Mouse (Mus musculus) liver, postnatal 0 days (tissue): ENCODE data around the gene Ero1lb. TPM values are rescaled to one million over a fixed set of nuclear protein-coding genes. Genes with fewer than 3 reads are reported as not detected.

Experiments used
- ATAC-seq: fragments of 200-750 bp; cut with Nextera tagmentation; 2 replicates; pipeline ENCODE4 v1.8.0; 2017; ENCODE audit warnings: mild to moderate bottlenecking, moderate library complexity
- DNase-seq: peaks from one replicate; pipeline ENCODE4 v3.0.0-alpha.2; 2016
- H3K27ac ChIP-seq: fragments of 300-500 bp; sonication (generic); 2 replicates; pipeline ENCODE4 v1.5.1; 2014; ENCODE audit warnings: antibody characterized with exemption, moderate library complexity, mild to moderate bottlenecking, low read depth
- H3K27me3 ChIP-seq: fragments of 300-500 bp; sonication (generic); 2 replicates; pipeline ENCODE4 v1.6.1; 2014; ENCODE audit warnings: low read length, control low read depth, mixed read lengths; ENCODE audit not compliant: insufficient read depth
- H3K36me3 ChIP-seq: fragments of 300-500 bp; sonication (generic); replicated peaks from 2 replicates; pipeline ENCODE4 v1.6.1; 2014; ENCODE audit warnings: mild to moderate bottlenecking, control low read depth, low read length, moderate library complexity, mixed read lengths; ENCODE audit not compliant: insufficient read depth
- H3K4me1 ChIP-seq: fragments of 300-500 bp; sonication (generic); 2 replicates; pipeline ENCODE4 v1.6.1; 2014; ENCODE audit warnings: antibody characterized with exemption, mild to moderate bottlenecking, control low read depth; ENCODE audit not compliant: insufficient read depth
- H3K4me2 ChIP-seq: fragments of 300-500 bp; sonication (generic); 2 replicates; pipeline ENCODE4 v1.6.1; 2014; ENCODE audit warnings: low read depth, mild to moderate bottlenecking, low read length, moderate library complexity, mixed read lengths
- H3K4me3 ChIP-seq: fragments of 300-500 bp; sonication (generic); 2 replicates; pipeline ENCODE4 v1.5.1; 2014; ENCODE audit warnings: low read depth, low read length
- H3K9ac ChIP-seq: fragments of 300-500 bp; sonication (generic); replicated peaks from 2 replicates; pipeline ENCODE4 v1.6.1; 2014; ENCODE audit warnings: mild to moderate bottlenecking, moderate library complexity
- H3K9me3 ChIP-seq: fragments of 300-500 bp; sonication (generic); 2 replicates; pipeline ENCODE4 v1.6.1; 2016; ENCODE audit warnings: mild to moderate bottlenecking, control low read depth, low read length, mixed read lengths
- CTCF ChIP-seq: sonication (generic); IDR thresholded peaks from 2 replicates; pipeline ENCODE4 v1.5.1; 2016; ENCODE audit warnings: antibody characterized with exemption, low read depth
- EP300 ChIP-seq: IDR thresholded peaks from 2 replicates; pipeline ENCODE4 v1.6.1; 2016; ENCODE audit warnings: antibody characterized with exemption, low read depth, mild to moderate bottlenecking
- WGBS: fragments of 180-500 bp; shearing (Covaris S2); extraction: QIAGEN DNeasy Blood & Tissue Kit; methylation state at CpG from one replicate; pipeline ENCODE4 v1.1.7; 2014; ENCODE audit not compliant: insufficient replicate concordance; 5-methylcytosine and 5-hydroxymethylcytosine counted together
- polyA plus RNA-seq: library from polyadenylated mRNA; unstranded; fragments of >200 nt; fragmentation: Nextera tagmentation; extraction: Ambion mirVana; gene quantifications from 2 replicates; pipeline ENCODE4 v1.2.1, GENCODE M21; 2015

Ero1lb gene
- polyA plus RNA-seq, 1 experiment from 2014 or later = 5.6 TPM

GRCm38 (mm10) chr13:12537971-12538370 is 27.7 kb upstream of the Ero1lb start:
- H3K9me3 ChIP-seq = no peaks in the 10 kb centered on the region
- TF ChIP-seq CTCF (peak; percentile 68), EP300 (no peak)
- DNase-seq (peak; percentile 59), ATAC-seq (no peak)
- H3K4me1 ChIP-seq = peaks cover 9% of the 10 kb centered on the region
- H3K4me2 ChIP-seq = no peak overlapping the region
- no peak overlapping the region for H3K4me3 ChIP-seq
- 48% methylated on average over 6 of the region's 6 CpGs for WGBS
- no peak overlapping the region for H3K9ac ChIP-seq
- H3K36me3 ChIP-seq = no peaks in the 10 kb centered on the region
- no peaks in the 10 kb centered on the region for H3K27me3 ChIP-seq
- H3K27ac ChIP-seq = no peak overlapping the region

DNA sequence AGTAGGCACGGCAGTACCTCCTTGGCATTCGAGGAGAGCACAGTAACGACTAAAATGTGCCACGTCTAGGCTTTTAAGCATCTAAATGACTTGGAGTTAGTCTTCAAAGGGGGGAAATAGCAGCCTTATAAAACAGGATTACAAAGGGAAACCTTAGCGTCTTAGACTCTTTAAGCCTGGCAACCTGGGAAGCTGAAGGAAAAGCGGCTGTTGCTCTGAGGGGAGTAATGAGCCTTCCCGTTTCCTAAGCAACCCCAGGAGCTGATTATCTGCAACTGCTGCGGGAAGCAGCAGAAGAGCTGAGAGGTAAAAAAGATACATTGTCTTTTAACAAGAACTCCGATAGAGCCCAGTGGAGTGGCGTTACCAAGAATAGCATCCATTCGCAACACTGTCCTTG is 26.0 kb upstream of the Ero1lb start:
- H3K4me1 ChIP-seq = peaks cover 12% of the 10 kb centered on the region
- H3K27me3 ChIP-seq = no peaks in the 10 kb centered on the region
- no peak for TF ChIP-seq CTCF
- no peak for TF ChIP-seq EP300
- no peak overlapping the region for H3K4me3 ChIP-seq
- no peaks in the 10 kb centered on the region for H3K36me3 ChIP-seq
- WGBS = 54% methylated on average over 11 of the region's 11 CpGs
- no peak overlapping the region for H3K9ac ChIP-seq
- H3K27ac ChIP-seq = no peak overlapping the region
- DNase-seq = no peak
- no peak for ATAC-seq
- H3K9me3 ChIP-seq = no peaks in the 10 kb centered on the region
- H3K4me2 ChIP-seq = no peak overlapping the region

GRCm38 (mm10) chr13:12540119-12540518 is 25.6 kb upstream of the Ero1lb start:
- H3K4me2 ChIP-seq = no peak overlapping the region
- no peak overlapping the region for H3K4me3 ChIP-seq
- H3K4me1 ChIP-seq = peaks cover 14% of the 10 kb centered on the region
- no peak overlapping the region for H3K27ac ChIP-seq
- no peak overlapping the region for H3K9ac ChIP-seq
- no peak for ATAC-seq
- H3K9me3 ChIP-seq = no peaks in the 10 kb centered on the region
- no peaks in the 10 kb centered on the region for H3K27me3 ChIP-seq
- DNase-seq = no peak
- WGBS = 53% methylated on average over 13 of the region's 13 CpGs
- TF ChIP-seq CTCF = peak; percentile 30
- TF ChIP-seq EP300 = no peak
- no peaks in the 10 kb centered on the region for H3K36me3 ChIP-seq

- no peaks in the 10 kb centered on the region for H3K36me3 ChIP-seq
- no peaks in the 10 kb centered on the region for H3K9me3 ChIP-seq
- no peaks in the 10 kb centered on the region for H3K27me3 ChIP-seq
- no peak overlapping the region for H3K27ac ChIP-seq
- ATAC-seq (peak; percentile 83), DNase-seq (peak; percentile 77)
- H3K4me1 ChIP-seq = peaks cover 14% of the 10 kb centered on the region
- TF ChIP-seq CTCF (peak; percentile 60), EP300 (no peak)
- peak overlapping the region; percentile 56 for H3K4me2 ChIP-seq
- H3K4me3 ChIP-seq = no peak overlapping the region
- 11% methylated on average over 23 of the region's 23 CpGs for WGBS
- H3K9ac ChIP-seq = no peak overlapping the region
These were observed 23.4 kb upstream of the Ero1lb start for GRCm38 (mm10) chr13:12542006-12542981.

DNA sequence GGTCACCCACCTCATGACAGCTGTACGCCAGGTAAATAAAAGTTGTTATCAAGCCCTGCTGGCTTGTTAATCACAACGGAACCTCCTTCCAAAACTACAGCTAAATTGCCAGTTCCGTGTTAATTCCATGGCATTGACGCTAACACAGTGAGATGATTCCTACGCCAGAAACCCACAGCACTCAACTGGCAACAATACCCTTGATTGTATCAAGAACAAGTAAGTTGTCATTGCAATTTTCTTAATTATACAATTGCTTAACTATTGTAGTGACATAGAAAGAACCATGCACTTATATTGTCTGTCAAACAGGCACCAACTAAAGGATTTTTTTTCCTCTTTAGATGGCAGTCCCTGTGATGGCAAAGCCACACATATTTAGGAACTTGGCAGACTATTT is 22.4 kb upstream of the Ero1lb start:
- Histone ChIP-seq H3K4me2 (no peak overlapping the region), H3K9me3 (no peaks in the 10 kb centered on the region), H3K4me3 (no peak overlapping the region), H3K4me1 (peaks cover 14% of the 10 kb centered on the region), H3K9ac (no peak overlapping the region), H3K36me3 (no peaks in the 10 kb centered on the region), H3K27ac (no peak overlapping the region), H3K27me3 (no peaks in the 10 kb centered on the region)
- TF ChIP-seq CTCF (no peak), EP300 (no peak)
- WGBS = 78% methylated on average over 5 of the region's 5 CpGs
- ATAC-seq (no peak), DNase-seq (no peak)

DNA sequence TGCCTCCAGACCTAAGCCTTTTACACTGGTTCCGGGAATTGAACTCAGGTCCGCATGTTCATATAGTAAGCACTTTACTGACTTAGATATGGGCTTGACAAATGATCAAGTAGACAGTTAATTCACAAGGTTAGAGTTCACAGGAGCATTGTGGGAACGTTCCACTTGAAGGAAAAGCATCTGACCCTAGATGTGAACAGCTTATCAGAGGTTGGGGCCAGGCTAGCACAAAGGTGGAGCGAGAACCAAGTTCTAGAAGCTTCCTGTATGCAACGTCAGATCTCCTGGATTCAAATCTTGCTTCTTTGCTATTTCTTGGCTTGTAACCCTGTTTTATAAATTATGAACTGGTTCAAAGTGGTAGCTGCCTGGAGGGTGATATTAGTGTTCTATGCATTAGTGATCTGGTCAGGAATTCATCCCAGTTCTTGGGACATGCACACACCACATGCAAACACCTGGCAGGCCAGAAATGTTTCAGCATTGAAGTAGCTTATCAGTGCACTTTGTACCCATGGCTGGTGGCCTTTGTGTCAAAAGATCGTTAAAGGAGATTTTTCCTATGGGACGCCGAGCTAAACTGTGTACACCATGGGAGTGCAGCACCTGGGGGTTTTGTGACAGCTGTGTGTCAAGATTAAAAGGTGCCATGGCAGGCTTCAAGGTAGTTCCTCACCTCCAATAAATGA is 21.6 kb upstream of the Ero1lb start:
- ATAC-seq (peak; percentile 90), DNase-seq (peak; percentile 41)
- Histone ChIP-seq H3K4me3 (no peak overlapping the region), H3K4me2 (no peak overlapping the region), H3K27me3 (no peaks in the 10 kb centered on the region), H3K9ac (no peak overlapping the region), H3K36me3 (no peaks in the 10 kb centered on the region), H3K9me3 (no peaks in the 10 kb centered on the region), H3K4me1 (peaks cover 14% of the 10 kb centered on the region), H3K27ac (peak overlapping the region; percentile 62)
- no peak for TF ChIP-seq EP300
- TF ChIP-seq CTCF = no peak
- WGBS = 71% methylated on average over 8 of the region's 8 CpGs
